Mouse (Mus musculus) heart, adult 8-10 months (tissue): ENCODE data around the gene Scn3a. TPM values are rescaled to one million over a fixed set of nuclear protein-coding genes. Genes with fewer than 3 reads are reported as not detected.
"Not testable (repeated sequence)": the region's sequence is repeated elsewhere in the genome, so short reads cannot be mapped to it uniquely, and the experiment has no call there.

Source experiments
- DNase-seq: peaks from one replicate; pipeline ENCODE4 v3.0.0; 2022; ENCODE audit warnings: low spot score
- total RNA-seq, 4 experiments: library from RNA; stranded (reverse); gene quantifications; 2 replicates each; pipeline ENCODE4 v1.2.4; 2022

Scn3a gene
- total RNA-seq, 4 experiments from 2014 or later = 0.50 to 1.5 (median 0.73) TPM

- DNase-seq = no peak
These were observed 77.0 kb downstream of the Scn3a start for GRCm38 (mm10) chr2:65490450-65490849.

- DNase-seq = no peak
These were observed 84.0 kb downstream of the Scn3a start for GRCm38 (mm10) chr2:65483434-65483833.

GRCm38 (mm10) chr2:65481007-65481672 is 86.3 kb downstream of the Scn3a start:
- no peak for DNase-seq

DNA sequence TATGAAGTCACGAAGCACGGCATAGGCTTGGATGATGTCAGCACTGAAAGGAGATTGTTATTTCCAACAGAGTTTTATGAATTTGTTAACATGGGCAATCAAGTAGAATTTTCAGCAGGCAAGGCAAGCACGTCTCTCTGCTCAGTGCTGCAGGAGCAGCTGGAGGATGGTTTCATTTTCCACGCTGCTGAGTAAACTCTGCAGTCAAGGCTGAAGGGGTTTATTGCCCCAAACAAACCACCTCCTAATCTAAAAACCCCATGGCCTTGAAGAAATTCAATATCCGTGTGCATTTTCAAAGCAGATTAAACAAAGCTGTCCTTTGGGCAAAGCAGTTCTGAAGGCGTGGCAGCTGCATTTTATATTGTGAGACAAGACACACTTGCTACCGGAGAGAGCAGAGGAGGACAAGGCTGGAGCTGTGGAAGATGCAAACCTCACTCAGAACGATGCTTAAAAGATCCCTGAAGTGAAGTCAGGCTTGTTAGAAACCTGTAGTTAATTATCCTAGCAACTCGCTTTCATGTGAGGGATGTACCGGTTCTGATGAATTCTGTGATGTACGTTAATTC is 96.0 kb downstream of the Scn3a start:
- no peak for DNase-seq

DNA sequence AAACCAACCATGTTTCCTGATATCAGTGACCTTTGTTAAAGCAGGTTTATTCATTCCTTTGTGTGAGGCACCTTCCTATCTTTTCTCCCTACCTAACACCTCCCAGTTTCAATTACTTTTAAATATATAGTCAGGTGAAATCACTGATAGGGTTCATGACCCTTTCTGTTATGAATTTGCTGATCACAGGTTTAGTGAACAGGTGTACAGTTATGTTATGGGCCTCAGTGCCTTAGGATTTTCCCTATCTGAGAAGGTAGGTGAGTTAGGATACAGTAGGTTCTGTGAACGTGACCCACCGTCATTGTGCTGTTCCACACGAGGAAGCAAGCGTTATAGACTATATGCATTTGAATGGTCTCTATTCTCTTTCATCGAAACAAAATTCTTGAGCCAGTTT is 101.7 kb downstream of the Scn3a start:
- no peak for DNase-seq

GRCm38 (mm10) chr2:65453763-65454162 is 113.7 kb downstream of the Scn3a start:
- no peak for DNase-seq

- DNase-seq = not testable (repeated sequence)
These were observed 115.9 kb downstream of the Scn3a start for GRCm38 (mm10) chr2:65451401-65452078.

DNA sequence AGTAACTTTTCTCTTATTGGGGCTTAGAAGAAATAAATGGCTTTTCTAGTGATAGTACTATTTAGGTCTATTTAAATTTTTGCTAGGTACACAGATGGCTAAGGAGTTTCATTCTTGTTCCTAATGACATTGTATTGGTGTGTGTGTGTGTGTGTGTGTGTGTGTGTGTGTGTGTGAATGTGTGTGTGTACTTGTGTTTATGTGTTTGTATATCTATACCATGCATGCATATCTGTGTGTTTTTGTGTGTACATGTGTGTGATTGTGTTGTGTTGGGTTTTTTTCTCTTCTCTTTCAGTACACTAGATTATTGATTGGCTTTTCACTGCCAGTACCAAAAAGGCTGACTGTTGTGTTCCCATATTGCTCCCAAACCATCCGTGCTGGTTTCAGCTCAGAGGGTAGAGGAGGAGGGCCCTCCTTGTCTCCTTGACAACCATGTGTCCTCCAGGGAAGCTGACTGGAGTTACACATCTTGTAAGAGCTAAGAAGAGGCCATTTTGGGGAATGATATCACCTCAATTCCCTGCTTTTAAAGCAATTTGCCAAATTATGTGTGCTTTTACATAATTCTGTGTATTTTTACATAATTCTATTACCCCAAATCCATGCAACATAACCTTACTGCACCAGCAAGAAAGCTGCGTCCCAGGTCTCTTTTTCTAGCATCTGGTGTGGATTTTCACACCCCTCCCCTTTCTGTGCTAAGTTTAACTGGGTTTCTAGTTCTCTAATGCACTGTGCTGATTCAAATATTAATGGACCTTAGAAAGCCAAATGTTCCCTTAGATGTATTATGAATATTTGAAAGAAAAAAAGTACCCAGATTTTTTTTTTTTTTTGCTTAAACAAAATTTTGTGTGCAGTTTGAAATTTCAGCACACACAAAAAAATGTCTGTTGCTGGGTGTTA is 116.7 kb downstream of the Scn3a start:
- no peak for DNase-seq

- no peak for DNase-seq
These were observed 118.2 kb downstream of the Scn3a start for GRCm38 (mm10) chr2:65449126-65449828.

DNA sequence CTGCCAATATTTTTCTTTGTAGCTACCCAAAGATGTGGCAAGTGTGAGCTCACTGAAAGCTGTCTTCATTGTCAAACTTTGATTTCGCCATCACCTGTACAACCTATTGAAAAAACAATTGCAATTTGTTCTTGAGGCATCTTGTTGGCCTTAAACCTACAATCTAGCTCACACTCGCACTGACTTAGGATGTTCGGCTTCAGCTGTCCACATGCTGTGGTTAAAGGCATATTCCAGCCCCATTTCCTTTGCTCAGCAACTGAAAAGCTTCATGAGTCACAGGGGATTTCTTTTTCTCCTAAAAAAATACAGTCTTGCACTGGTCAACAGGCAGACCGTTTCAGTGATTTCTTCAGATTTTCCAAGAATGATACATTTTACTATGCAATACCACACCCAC is 124.3 kb downstream of the Scn3a start:
- no peak for DNase-seq

GRCm38 (mm10) chr2:65441566-65441965 is 125.9 kb downstream of the Scn3a start:
- peak; percentile 64 for DNase-seq

DNA sequence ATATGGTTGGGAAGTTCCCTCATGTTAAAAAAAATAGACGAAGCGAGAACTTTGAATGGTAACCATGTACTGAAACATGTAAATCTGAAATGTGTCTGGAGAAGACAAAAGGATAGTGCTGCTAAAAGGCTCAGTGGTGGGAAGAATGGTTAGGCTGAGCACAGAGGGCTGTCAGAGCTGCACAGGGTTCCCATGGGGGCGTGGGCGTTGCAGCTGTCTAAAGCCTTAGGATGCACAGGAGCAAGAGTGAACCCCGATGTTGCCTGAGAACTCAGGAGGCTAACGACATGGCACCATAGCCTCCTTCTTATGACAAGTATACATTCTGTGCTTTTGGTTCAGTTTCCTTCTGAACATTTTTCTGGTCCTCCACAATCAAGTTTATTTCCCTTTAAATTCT is 126.3 kb downstream of the Scn3a start:
- peak; percentile 16 for DNase-seq

- DNase-seq = no peak
These were observed 130.5 kb downstream of the Scn3a start for GRCm38 (mm10) chr2:65436917-65437316.

- DNase-seq = no peak
These were observed 143.9 kb downstream of the Scn3a start for GRCm38 (mm10) chr2:65423501-65423900.

DNA sequence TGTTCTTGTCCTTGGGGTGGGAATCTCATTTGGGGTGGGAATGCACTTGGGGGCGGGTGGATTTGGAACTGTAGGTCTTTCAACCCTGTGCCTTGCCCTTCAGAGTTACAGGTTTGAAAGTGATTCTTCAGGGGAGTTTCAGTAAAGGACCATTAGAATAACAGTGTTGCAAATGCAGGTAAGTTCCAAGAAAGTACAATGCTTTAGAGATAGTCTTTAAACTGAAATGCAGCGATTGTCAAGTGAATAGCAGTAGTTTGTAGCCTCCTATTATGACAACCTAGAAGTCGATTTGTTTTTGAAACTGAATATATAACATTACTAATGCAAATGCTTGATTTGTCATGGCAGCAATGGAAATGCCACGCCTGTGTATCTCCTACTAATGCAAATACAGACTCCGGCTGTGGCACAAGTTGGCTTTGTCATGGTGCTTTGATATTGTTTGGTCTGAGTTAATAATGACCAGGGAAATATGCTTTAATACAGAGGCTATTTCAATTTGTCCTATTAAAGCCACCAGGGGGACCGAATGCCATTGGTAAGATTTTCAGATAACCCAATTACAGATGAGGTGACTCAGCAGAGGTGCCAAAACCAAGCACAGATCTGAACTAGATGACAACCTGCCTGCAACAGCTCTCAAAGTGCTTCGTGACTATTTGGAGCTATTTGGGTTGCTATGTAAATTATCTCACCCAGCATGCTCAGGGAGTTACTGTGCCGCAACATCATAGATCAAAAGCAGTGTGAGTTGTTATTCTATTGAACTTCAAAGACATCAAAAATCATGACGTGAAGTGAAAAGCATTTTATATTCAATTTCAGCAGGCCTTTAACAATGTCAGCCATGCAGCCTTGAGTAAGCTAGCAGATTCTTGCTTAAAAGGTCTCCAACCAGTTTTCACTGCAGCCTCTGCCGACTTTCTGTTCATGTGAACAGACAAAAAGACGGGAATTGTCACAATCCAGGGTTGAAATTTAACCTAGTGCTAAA is 145.9 kb downstream of the Scn3a start:
- no peak for DNase-seq

GRCm38 (mm10) chr2:65418608-65419007 is 148.8 kb downstream of the Scn3a start:
- DNase-seq = no peak

GRCm38 (mm10) chr2:65416535-65416934 is 150.9 kb downstream of the Scn3a start:
- no peak for DNase-seq

DNA sequence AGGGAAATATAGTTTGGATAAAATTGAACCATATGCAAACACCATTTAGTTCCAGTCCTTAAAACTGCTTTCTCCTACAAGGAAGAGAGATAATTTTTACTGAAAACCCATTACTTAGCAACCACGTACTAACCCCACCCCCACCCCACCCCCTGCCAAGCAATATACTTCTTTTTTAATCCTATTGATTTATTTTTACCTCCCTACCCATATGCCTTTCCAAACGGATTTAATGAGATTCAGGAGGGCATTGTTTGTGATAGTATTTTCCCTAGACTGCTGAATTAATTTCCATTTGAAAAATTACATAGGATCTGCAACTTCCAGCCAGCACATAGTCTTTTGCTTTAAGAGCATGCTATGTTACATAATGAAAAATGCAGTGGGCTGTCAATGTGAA is 152.1 kb downstream of the Scn3a start:
- DNase-seq = no peak

DNA sequence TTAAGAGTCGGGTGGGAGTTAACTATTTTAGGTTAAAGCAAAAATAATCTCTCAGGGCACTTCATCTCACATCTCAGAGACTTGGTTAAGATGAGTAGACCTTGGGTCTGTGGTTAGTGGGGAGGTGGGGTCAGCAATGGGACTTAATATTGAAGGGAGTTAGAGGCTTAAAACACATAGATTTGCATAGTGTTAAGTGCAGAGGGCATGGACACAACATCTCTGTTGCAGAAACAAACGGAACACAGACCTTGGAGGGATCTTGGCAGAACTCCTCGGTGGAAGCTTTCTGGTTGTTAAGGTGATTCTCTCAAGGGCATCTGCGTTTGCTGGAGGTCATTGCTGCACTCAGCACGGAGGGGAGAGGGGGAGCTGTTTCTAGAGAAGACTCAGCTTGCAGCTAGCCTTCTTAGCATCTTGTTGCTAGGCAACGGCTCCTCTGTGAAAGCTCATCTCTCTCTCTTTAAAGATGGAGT is 152.6 kb downstream of the Scn3a start:
- DNase-seq = no peak

DNA sequence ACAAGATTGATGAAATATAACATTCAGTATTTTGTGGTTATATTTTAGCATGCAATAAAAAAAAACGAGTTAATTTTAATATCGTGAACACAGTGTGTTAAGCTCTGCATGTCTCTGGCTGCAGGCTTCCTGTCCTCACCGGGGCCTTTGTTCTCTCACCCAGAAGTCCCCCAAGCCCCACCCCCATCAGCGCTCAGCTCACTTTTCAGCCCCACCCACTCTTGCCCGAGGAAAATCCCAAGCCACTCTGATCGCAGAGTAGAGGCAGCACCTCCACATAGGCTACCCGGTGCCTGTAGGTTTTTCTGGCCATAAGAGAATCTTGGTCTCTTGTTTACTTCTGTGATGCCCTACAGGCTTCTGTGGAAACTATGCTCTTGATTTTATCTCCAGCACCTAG is 153.2 kb downstream of the Scn3a start:
- peak; percentile 33 for DNase-seq
